10 mouse cellular contexts compared by ENCODE assay signal in genomic region chr8:120383713-120384112, GRCm38 (mm10).
A peak's percentile ranks its signal among the peaks of the same experiment; 100 is the strongest.
DNase-seq lines count a peak whose midpoint lies in the region; ATAC-seq and TF ChIP-seq lines count a peak whose summit lies in the region.
"Had no signal": no experiment of that assay in that cellular context is flagged by ENCODE, and none has a peak within 500 bp of the region (broad histone marks: within the 10 kb centered on the region; RNA-seq: fewer than 3 reads in every experiment).

No protein-coding gene starts in this region.

- no peak for ATAC-seq in heart, postnatal 0 days (ENCODE audit: insufficient read depth, low read depth)
- peak; percentile 14; the same call in 1 of the 2 replicates for ATAC-seq in common myeloid progenitor, adult 5-6 weeks (replicated peaks; ENCODE audit: low read depth, poor library complexity, severe bottlenecking)
- peak; percentile 75 for ATAC-seq in intestine, postnatal 0 days

- no peak for DNase-seq in heart, postnatal 0 days (ENCODE audit: low spot score)
- DNase-seq in heart, adult 11 months: no peak
- peak; percentile 71 for DNase-seq in ZHBTc4 (ENCODE audit: low read depth, low spot score)
- DNase-seq in spleen, postnatal 36 days (ENCODE audit: low spot score in 2 of 2): no peak
- no peak for DNase-seq in natural killer cell, adult 2 months (ENCODE audit: low spot score in 2 of 2)
- DNase-seq in adrenal gland, adult 2 months: no peak
- DNase-seq: retina, postnatal 1 day had no signal

- no peaks in the 10 kb centered on the region for H3K9me3 ChIP-seq in heart, postnatal 0 days (replicated peaks; ENCODE audit: control insufficient read depth, low read length)
- no peaks in the 10 kb centered on the region for H3K9me3 ChIP-seq in intestine, postnatal 0 days (ENCODE audit: control insufficient read depth)

- WGBS in heart, postnatal 0 days: 32% methylated on average over 6 of the region's 6 CpGs
- WGBS in intestine, postnatal 0 days: 33% methylated on average over 6 of the region's 6 CpGs

- H3K36me3 ChIP-seq in heart, postnatal 0 days (replicated peaks; ENCODE audit: control insufficient read depth, insufficient read depth, low read length): no peaks in the 10 kb centered on the region
- H3K36me3 ChIP-seq in intestine, postnatal 0 days (ENCODE audit: control insufficient read depth, insufficient read depth): no peaks in the 10 kb centered on the region

- H3K4me3 ChIP-seq in heart, postnatal 0 days (ENCODE audit: low read depth, low read length): no peak overlapping the region
- H3K4me3 ChIP-seq in intestine, postnatal 0 days (ENCODE audit: low read depth, low read length): no peak overlapping the region

- peak overlapping the region; percentile 94 for H3K27ac ChIP-seq in heart, postnatal 0 days (ENCODE audit: low read depth)
- 0 out of 2 replicates have a peak overlapping the region, but pooled peaks have one; percentile 46 for H3K27ac ChIP-seq in intestine, postnatal 0 days (ENCODE audit: low read depth, low read length)
- H3K27ac ChIP-seq: macrophage had no signal

- TF ChIP-seq EP300 in heart, postnatal 0 days (IDR thresholded peaks at IDR 0.05; ENCODE audit: low read depth): peak; percentile 36; the same call in 1 of the 2 replicates

- H3K27me3 ChIP-seq in heart, postnatal 0 days (ENCODE audit: control insufficient read depth, insufficient read depth, low read length): no peaks in the 10 kb centered on the region
- no peaks in the 10 kb centered on the region for H3K27me3 ChIP-seq in intestine, postnatal 0 days (replicated peaks; ENCODE audit: control insufficient read depth, insufficient read depth, low read length)

- no peak for TF ChIP-seq CTCF in heart, postnatal 0 days (IDR thresholded peaks at IDR 0.05; ENCODE audit: low read depth)
- TF ChIP-seq CTCF in intestine, postnatal 0 days (IDR thresholded peaks at IDR 0.05; ENCODE audit: low read depth): no peak

- H3K9ac ChIP-seq in heart, postnatal 0 days (replicated peaks; ENCODE audit: low read depth, low read length): no peak overlapping the region; the same call in 1 of the 2 replicates
- no peak overlapping the region for H3K9ac ChIP-seq in intestine, postnatal 0 days (ENCODE audit: low read depth, low read length)

- H3K4me1 ChIP-seq in heart, postnatal 0 days (ENCODE audit: control insufficient read depth, insufficient read depth): peaks cover 38% of the 10 kb centered on the region
- H3K4me1 ChIP-seq in intestine, postnatal 0 days (replicated peaks; ENCODE audit: control insufficient read depth, insufficient read depth, low read length): peaks cover 9% of the 10 kb centered on the region

- H3K4me2 ChIP-seq in heart, postnatal 0 days (ENCODE audit: low read depth, low read length): no peak overlapping the region
- H3K4me2 ChIP-seq in intestine, postnatal 0 days (replicated peaks; ENCODE audit: low read depth): peak overlapping the region; percentile 21; the same call in 1 of the 2 replicates
